Mouse (Mus musculus): ENCODE results near the gene Frrs1. TPM values are rescaled to one million over a fixed set of nuclear protein-coding genes. Genes with fewer than 3 reads are reported as not detected.

The Frrs1 gene
- 10.2 TPM for polyA plus RNA-seq (2014; fragmentation: Illumina TruSeq; extraction: RNeasy Lipid Tissue Mini Kit (QIAGEN cat#74804); ENCODE audit: low replicate concordance)

DNA sequence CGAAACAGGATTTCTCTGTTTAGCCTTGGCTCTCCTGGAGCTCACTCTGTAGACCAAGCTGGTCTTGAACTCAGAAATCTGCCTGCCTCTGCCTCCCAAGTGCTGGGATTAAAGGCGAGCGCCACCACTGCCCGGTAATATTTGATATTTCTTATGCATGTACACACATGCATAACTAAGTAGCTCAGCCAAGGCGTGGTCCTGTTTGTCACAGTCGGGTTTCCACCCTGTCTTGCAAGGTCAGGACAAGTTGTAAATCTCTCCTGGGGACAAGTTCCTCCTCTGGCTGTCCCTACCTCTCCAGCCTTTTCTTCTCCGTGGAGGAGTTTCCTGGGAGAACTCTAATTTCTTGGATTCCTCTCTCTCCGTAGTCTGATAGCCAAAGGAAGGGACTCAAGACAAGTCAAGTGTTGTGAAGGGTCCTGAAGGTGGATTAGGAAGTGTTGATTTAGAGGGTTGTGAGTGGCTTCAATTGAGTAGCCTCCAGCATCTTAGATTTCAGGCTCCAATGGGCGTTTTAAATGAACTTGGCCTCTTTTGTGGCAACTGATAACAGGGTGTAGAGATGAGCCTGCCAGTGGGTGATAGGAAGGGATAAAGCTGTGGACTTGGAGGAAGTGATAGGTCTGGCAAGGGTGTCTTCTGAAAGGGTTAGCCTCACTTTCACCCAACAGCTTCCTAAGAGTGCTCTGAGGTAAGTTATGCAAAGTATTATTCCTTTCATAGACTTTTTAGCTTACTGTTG is at the start of gene Frrs1:
Gene Frrs1 (plus strand): TSS at position 524 of the 745 bp plus-strand sequence.

Other genes with a start within 250 kb of the Frrs1 start
- 25.7 TPM for gene Trmt13, start 244.9 kb upstream of the Frrs1 start, polyA plus RNA-seq (2014; fragmentation: Illumina TruSeq; extraction: RNeasy Lipid Tissue Mini Kit (QIAGEN cat#74804); ENCODE audit: low replicate concordance)
- 67.5 TPM for gene Mfsd14a, start 196.8 kb upstream of the Frrs1 start, polyA plus RNA-seq (2014; fragmentation: Illumina TruSeq; extraction: RNeasy Lipid Tissue Mini Kit (QIAGEN cat#74804); ENCODE audit: low replicate concordance)
- not detected for gene Gm43191, start 178.2 kb upstream of the Frrs1 start, polyA plus RNA-seq (2014; fragmentation: Illumina TruSeq; extraction: RNeasy Lipid Tissue Mini Kit (QIAGEN cat#74804); ENCODE audit: low replicate concordance)
- 266 TPM for gene Slc35a3, start 146.6 kb upstream of the Frrs1 start, polyA plus RNA-seq (2014; fragmentation: Illumina TruSeq; extraction: RNeasy Lipid Tissue Mini Kit (QIAGEN cat#74804); ENCODE audit: low replicate concordance)
- gene Agl, start 51.3 kb upstream of the Frrs1 start, polyA plus RNA-seq (2014; fragmentation: Illumina TruSeq; extraction: RNeasy Lipid Tissue Mini Kit (QIAGEN cat#74804); ENCODE audit: low replicate concordance), result 8.6 TPM
- gene 4930455H04Rik, start 108.8 kb downstream of the Frrs1 start, polyA plus RNA-seq (2014; fragmentation: Illumina TruSeq; extraction: RNeasy Lipid Tissue Mini Kit (QIAGEN cat#74804); ENCODE audit: low replicate concordance), result not detected
- gene Palmd, start 109.5 kb downstream of the Frrs1 start, polyA plus RNA-seq (2014; fragmentation: Illumina TruSeq; extraction: RNeasy Lipid Tissue Mini Kit (QIAGEN cat#74804); ENCODE audit: low replicate concordance), result 3.7 TPM